Mouse (Mus musculus) liver, embryonic 14.5 days (tissue): ENCODE measurements around the gene Coq5. TPM values are rescaled to one million over a fixed set of nuclear protein-coding genes. Genes with fewer than 3 reads are reported as not detected.

ENCODE experiments used
- ATAC-seq: fragments of 200-750 bp; cut with Nextera tagmentation; 2 replicates; pipeline ENCODE4 v1.8.0; 2017; ENCODE audit warnings: moderate number of reproducible peaks, mild to moderate bottlenecking, moderate library complexity; ENCODE audit not compliant: insufficient read depth
- DNase-seq, 3 experiments: peaks; one replicate each; pipeline ENCODE4 v3.0.0-alpha.2; 2012 to 2013; ENCODE audit warnings: low read depth in 3 of 3, low spot score in 3 of 3
- H3K27ac ChIP-seq: fragments of 300-500 bp; sonication (generic); 2 replicates; pipeline ENCODE4 v1.5.1; 2014; ENCODE audit warnings: moderate library complexity, mild to moderate bottlenecking, control low read depth, inconsistent platforms
- H3K27me3 ChIP-seq: fragments of 300-500 bp; sonication (generic); 2 replicates; pipeline ENCODE4 v1.6.1; 2014; ENCODE audit warnings: mild to moderate bottlenecking, low read length, moderate library complexity; ENCODE audit not compliant: control insufficient read depth, insufficient read depth
- H3K36me3 ChIP-seq: fragments of 300-500 bp; sonication (generic); replicated peaks from 2 replicates; pipeline ENCODE4 v1.6.1; 2014; ENCODE audit warnings: low read depth; ENCODE audit not compliant: control insufficient read depth, insufficient read depth
- H3K4me1 ChIP-seq, 2 experiments: fragments of 200-500 bp in 1 of 2; fragments of 300-500 bp in 1 of 2; sonication (generic) in 1 of 2; replicated peaks; 2 replicates each; pipeline ENCODE4 v1.6.1; 2012 to 2014; ENCODE audit warnings: antibody characterized with exemption in 1 of 2, inconsistent platforms in 1 of 2, low read length in 1 of 2; ENCODE audit not compliant: control insufficient read depth in 2 of 2, insufficient read depth in 2 of 2
- H3K4me2 ChIP-seq: fragments of 300-500 bp; sonication (generic); 2 replicates; pipeline ENCODE4 v1.6.1; 2014; ENCODE audit warnings: low read depth, mild to moderate bottlenecking, control low read depth, moderate library complexity
- H3K4me3 ChIP-seq, 2 experiments: fragments of 200-500 bp in 1 of 2; fragments of 300-500 bp in 1 of 2; sonication (generic) in 1 of 2; 2 replicates each; pipeline ENCODE4 v1.5.1; 2012 to 2014; ENCODE audit warnings: low read depth in 2 of 2, low read length in 2 of 2, mild to moderate bottlenecking in 2 of 2, control low read depth in 1 of 2, inconsistent platforms in 1 of 2, moderate library complexity in 1 of 2; ENCODE audit not compliant: insufficient read depth in 1 of 2
- H3K9ac ChIP-seq: fragments of 300-500 bp; sonication (generic); replicated peaks from 2 replicates; pipeline ENCODE4 v1.6.1; 2014; ENCODE audit warnings: mild to moderate bottlenecking, control low read depth, moderate library complexity
- H3K9me3 ChIP-seq: fragments of 300-500 bp; sonication (generic); 2 replicates; pipeline ENCODE4 v1.6.1; 2016; ENCODE audit warnings: low read length, mixed read lengths; ENCODE audit not compliant: control insufficient read depth
- CTCF ChIP-seq: IDR thresholded peaks from 2 replicates; pipeline ENCODE4 v1.5.1; 2016; ENCODE audit warnings: antibody characterized with exemption, low read depth, control low read depth
- EP300 ChIP-seq: IDR thresholded peaks from 2 replicates; pipeline ENCODE4 v1.6.1; 2016; ENCODE audit warnings: antibody characterized with exemption, low read depth
- WGBS: fragments of 180-500 bp; shearing (Covaris S2); extraction: QIAGEN DNeasy Blood & Tissue Kit; methylation state at CpG from one replicate; pipeline ENCODE4 v1.1.7; 2014; ENCODE audit not compliant: insufficient replicate concordance; 5-methylcytosine and 5-hydroxymethylcytosine counted together
- polyA plus RNA-seq, 2 experiments: library from polyadenylated mRNA; depleted of rRNA in 1 of 2; stranded (reverse) in 1 of 2; unstranded in 1 of 2; fragments of >200 nt; fragmentation: Nextera tagmentation in 1 of 2; extraction: Ambion mirVana in 1 of 2; gene quantifications; 2 replicates each; pipeline versions ENCODE4 v1.2.1 to v1.2.3; 2012 to 2014

Coq5 gene
- polyA plus RNA-seq, 2 experiments = 10.3 to 28.4 TPM

- peaks cover 19% of the 10 kb centered on the region for H3K27me3 ChIP-seq
- H3K4me3 ChIP-seq = no peak overlapping the region
- no peaks in the 10 kb centered on the region for H3K9me3 ChIP-seq
- 80% methylated on average over 14 of the region's 14 CpGs for WGBS
- DNase-seq (no peak), ATAC-seq (no peak)
- H3K9ac ChIP-seq = no peak overlapping the region
- no peak overlapping the region for H3K4me2 ChIP-seq
- peaks cover 0 to 5% of the 10 kb centered on the region in 2 experiments; a peak in 1 of 4 replicates for H3K4me1 ChIP-seq
- TF ChIP-seq EP300 = no peak
- TF ChIP-seq CTCF = no peak
- no peaks in the 10 kb centered on the region for H3K36me3 ChIP-seq
- no peak overlapping the region for H3K27ac ChIP-seq
Measured at GRCm38 (mm10) chr5:115233031-115233780, 46.3 kb upstream of the Coq5 start.

GRCm38 (mm10) chr5:115234519-115234918 lies 44.9 kb upstream of the Coq5 start:
- Histone ChIP-seq H3K4me3 (no peak overlapping the region), H3K4me2 (no peak overlapping the region), H3K27ac (no peak overlapping the region), H3K9ac (no peak overlapping the region), H3K27me3 (peaks cover 19% of the 10 kb centered on the region), H3K4me1 (peaks cover 4 to 12% of the 10 kb centered on the region in 2 experiments; a peak in 3 of 4 replicates), H3K9me3 (no peaks in the 10 kb centered on the region), H3K36me3 (no peaks in the 10 kb centered on the region; the same call in 1 of the 2 replicates)
- TF ChIP-seq EP300 (no peak), CTCF (no peak)
- DNase-seq = no peak
- 68% methylated on average over 6 of the region's 6 CpGs for WGBS
- no peak for ATAC-seq

DNA sequence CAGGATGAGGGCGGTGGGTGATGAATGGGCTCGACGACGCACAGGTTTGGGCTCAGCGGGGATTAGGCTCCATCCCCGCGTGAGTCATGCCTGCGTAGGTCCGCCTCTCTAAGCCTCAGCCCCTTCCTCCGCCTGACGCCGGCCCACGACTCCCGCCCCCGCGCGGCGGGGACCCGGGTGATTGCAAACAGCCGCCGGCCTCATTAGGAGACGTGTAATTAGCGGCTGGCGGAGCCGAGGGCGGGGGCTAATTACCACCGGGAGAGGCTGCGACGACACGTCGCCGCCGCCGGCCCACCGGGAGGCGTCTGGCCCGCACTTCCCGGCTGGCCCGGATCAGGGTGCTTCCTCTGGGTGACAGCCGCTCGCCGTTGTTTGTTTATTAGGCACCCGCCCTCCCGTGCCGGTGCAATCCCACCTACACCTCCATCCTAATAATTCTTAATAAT lies 44.1 kb upstream of the Coq5 start:
- Histone ChIP-seq H3K27me3 (peaks cover 19% of the 10 kb centered on the region), H3K9ac (peak overlapping the region; percentile 43), H3K4me3 (peak overlapping the region; percentile 49 to 50), H3K9me3 (no peaks in the 10 kb centered on the region), H3K4me1 (peaks cover 4 to 12% of the 10 kb centered on the region in 2 experiments; a peak in 3 of 4 replicates), H3K4me2 (peak overlapping the region; percentile 75), H3K27ac (no peak overlapping the region), H3K36me3 (peaks cover 7% of the 10 kb centered on the region)
- ATAC-seq (peak; percentile 7; the same call in 1 of the 2 replicates), DNase-seq (no peak)
- WGBS = under 1% methylated on average over 45 of the region's 45 CpGs
- TF ChIP-seq CTCF = no peak
- TF ChIP-seq EP300 = no peak

DNA sequence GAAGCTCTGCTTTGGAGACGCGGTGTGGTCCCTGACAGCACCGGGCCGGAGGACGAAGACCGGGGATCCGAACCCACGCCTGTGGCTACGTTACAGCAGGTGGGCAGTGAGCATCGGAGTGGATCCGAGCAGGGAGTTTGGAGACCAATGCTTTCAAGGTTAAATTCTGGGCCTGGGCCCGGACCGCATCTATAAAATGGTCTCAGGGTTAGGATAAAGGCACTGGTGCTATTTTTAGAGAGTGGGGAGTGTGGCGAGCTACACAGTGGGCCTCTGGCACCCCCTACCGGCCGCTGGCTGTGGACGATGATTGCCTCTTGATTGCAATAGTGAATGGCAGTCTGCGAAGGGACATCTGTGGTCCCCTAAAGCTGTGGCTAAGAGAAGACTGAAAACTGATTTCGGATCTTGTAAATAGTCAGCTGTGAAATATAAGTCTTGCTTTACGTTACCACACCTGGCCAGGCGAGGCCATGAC lies 43.6 kb upstream of the Coq5 start, which contains the start of gene Pop5:
Gene Pop5, plus strand, starts transcription at position 51 of the 478 bp plus-strand sequence.
- peak within 1 kb of the TSS; percentile 43 for H3K9ac ChIP-seq
- ATAC-seq = peak; percentile 49
- TF ChIP-seq EP300 = no peak
- TF ChIP-seq CTCF = peak; percentile 97
- peak within 1 kb of the TSS; percentile 75 for H3K4me2 ChIP-seq
- H3K27ac ChIP-seq = no peak within 1 kb of the TSS
- H3K4me1 ChIP-seq = peaks cover 4 to 12% of the 10 kb centered on the region in 2 experiments; a peak in 3 of 4 replicates
- H3K4me3 ChIP-seq = peak within 1 kb of the TSS; percentile 49 to 50
- H3K36me3 ChIP-seq = peaks cover 12% of the 10 kb centered on the region
- WGBS = under 1% methylated on average over 21 of the region's 21 CpGs
- peak; percentile 56 to 73 (median 60) for DNase-seq
- peaks cover 19% of the 10 kb centered on the region for H3K27me3 ChIP-seq
- H3K9me3 ChIP-seq = no peaks in the 10 kb centered on the region
